Mouse (Mus musculus): ENCODE data around the gene Ssr3. TPM values are rescaled to one million over a fixed set of nuclear protein-coding genes. Genes with fewer than 3 reads are reported as not detected.

The Ssr3 gene
- polyA plus RNA-seq (2021; fragmentation: Nextera tagmentation): 79.0 and 96.0 TPM in 2 replicates
- long read RNA-seq, experiment 1, transcript Ssr3-201 (5 exons, 2,957 nt): major isoform, 1,018 of 1,098 reads
- long read RNA-seq, experiment 1, transcript Ssr3-202 (4 exons, 1,469 nt): minor isoform, 8 of 1,098 reads
- long read RNA-seq, experiment 1, transcript Ssr3-203 (2 exons, 745 nt): minor isoform, 7 of 1,098 reads
- long read RNA-seq, experiment 1, partial matches to known transcripts: 7 of 1,098 reads
- long read RNA-seq, experiment 1, other reads (novel, unspliced or antisense): 58 of 1,098 reads
- long read RNA-seq, experiment 2, transcript Ssr3-201 (5 exons, 2,957 nt): major isoform, 90 of 160 reads
- long read RNA-seq, experiment 2, partial matches to known transcripts: 4 of 160 reads
- long read RNA-seq, experiment 2, other reads (novel, unspliced or antisense): 63 of 160 reads

GRCm38 (mm10) chr3:65392421-65392817, at the start of gene Ssr3:
TSS of gene Ssr3 (minus strand) at chr3:65392623.

Other genes with a start within 250 kb of the Ssr3 start
- gene Tiparp, start 135.8 kb upstream of the Ssr3 start, polyA plus RNA-seq (2021; fragmentation: Nextera tagmentation): 8.1 and 10.4 TPM in 2 replicates

Measured in left cerebral cortex, adult 6 months (tissue).